Mouse (Mus musculus): ENCODE data around the gene Treml4. TPM values are rescaled to one million over a fixed set of nuclear protein-coding genes. Genes with fewer than 3 reads are reported as not detected.

The Treml4 gene
- total and polyA plus RNA-seq, 3 experiments, result 0.35 to 1.4 TPM; not detected in 1

GRCm38 (mm10) chr17:48287276-48287675 is 23.2 kb downstream of the Treml4 start:
- DNase-seq (ENCODE audit: low read depth, low spot score), result peak; percentile 55
- Histone ChIP-seq H3K9me3 (replicated peaks; ENCODE audit: insufficient read depth, low read length) (no peaks in the 10 kb centered on the region), H3K4me1 (ENCODE audit: control insufficient read depth in 1 of 2, insufficient read depth in 2 of 2, low read length in 2 of 2) (no peaks in the 10 kb centered on the region), H3K27me3 (ENCODE audit: control insufficient read depth in 1 of 2, insufficient read depth in 2 of 2, low read length in 2 of 2) (no peaks in the 10 kb centered on the region), H3K9ac (ENCODE audit: control insufficient read depth, low read depth, low read length, poor library complexity, severe bottlenecking) (no peak overlapping the region), H3K36me3 (ENCODE audit: control insufficient read depth in 1 of 2, insufficient read depth in 2 of 2, low read length in 2 of 2) (no peaks in the 10 kb centered on the region; a peak in 1 of 4 replicates), H3K79me2 (ENCODE audit: control insufficient read depth, insufficient read depth, low read length, poor library complexity) (no peaks in the 10 kb centered on the region), H3K4me3 (ENCODE audit: control insufficient read depth in 1 of 2, insufficient read depth in 1 of 2, low read depth in 2 of 2, low read length in 2 of 2) (no peak overlapping the region), H3K27ac (ENCODE audit: control insufficient read depth, low read depth, low read length) (no peak overlapping the region)
- TF ChIP-seq ETS1 (IDR thresholded peaks at IDR 0.05; ENCODE audit: low read depth, low read length), result no peak
- TF ChIP-seq ZKSCAN1 (IDR thresholded peaks at IDR 0.05; ENCODE audit: low read depth, low read length), result no peak
- TF ChIP-seq GATA1 (IDR thresholded peaks at IDR 0.05; ENCODE audit: low read depth, low read length), result peak; percentile 34; the same call in 1 of the 2 replicates
- TF ChIP-seq ZC3H11A (IDR thresholded peaks at IDR 0.05; ENCODE audit: low read depth, low read length), result no peak
- no peak for TF ChIP-seq ELF1 (IDR thresholded peaks at IDR 0.05; ENCODE audit: low read depth, low read length)
- TF ChIP-seq KAT2A (conservative IDR thresholded peaks at IDR 0.05; ENCODE audit: low read depth, low read length), result no peak
- TF ChIP-seq RCOR1 (IDR thresholded peaks at IDR 0.05; ENCODE audit: low read depth, low read length), result no peak
- TF ChIP-seq TAL1 (IDR thresholded peaks at IDR 0.05; ENCODE audit: low read length), result no peak
- peak in 2 of 3 experiments; percentile 54 to 56; a peak in 4 of 6 replicates for TF ChIP-seq CTCF (IDR thresholded peaks at IDR 0.05 in 2 of 3, conservative IDR thresholded peaks at IDR 0.05 in 1 of 3; ENCODE audit: control insufficient read depth in 1 of 3, insufficient read depth in 1 of 3, low read depth in 2 of 3, low read length in 3 of 3, poor library complexity in 1 of 3, severe bottlenecking in 1 of 3)
- TF ChIP-seq MXI1 (IDR thresholded peaks at IDR 0.05; ENCODE audit: low read depth, low read length), result no peak
- no peak for TF ChIP-seq POLR2AphosphoS5 (IDR thresholded peaks at IDR 0.05; ENCODE audit: borderline replicate concordance, low read depth, low read length)
- TF ChIP-seq USF2 (IDR thresholded peaks at IDR 0.05; ENCODE audit: borderline replicate concordance in 1 of 2, insufficient read depth in 1 of 2, low read depth in 1 of 2, low read length in 2 of 2), result no peak
- TF ChIP-seq SIN3A (IDR thresholded peaks at IDR 0.05; ENCODE audit: low read length), result no peak
- peak; percentile 20; the same call in 1 of the 2 replicates for TF ChIP-seq RAD21 (IDR thresholded peaks at IDR 0.05; ENCODE audit: low read depth, low read length)
- TF ChIP-seq JUND (IDR thresholded peaks at IDR 0.05; ENCODE audit: low read depth, low read length), result no peak
- TF ChIP-seq MYC (IDR thresholded peaks at IDR 0.05; ENCODE audit: low read depth, low read length), result no peak
- TF ChIP-seq TCF12 (IDR thresholded peaks at IDR 0.05; ENCODE audit: low read depth, low read length), result 0 out of 2 replicates have a peak, but pooled peaks have one; percentile 5
- TF ChIP-seq SMC3 (IDR thresholded peaks at IDR 0.05; ENCODE audit: low read depth, low read length), result peak; percentile 46
- no peak for TF ChIP-seq UBTF (IDR thresholded peaks at IDR 0.05; ENCODE audit: borderline replicate concordance, insufficient read depth, low read depth, low read length)
- TF ChIP-seq POLR2AphosphoS2 (IDR thresholded peaks at IDR 0.05; ENCODE audit: low read length), result no peak

All from MEL (cell line).